Mouse (Mus musculus) limb, embryonic 13.5 days (tissue): ENCODE measurements around the gene Hist1h4m. TPM values are rescaled to one million over a fixed set of nuclear protein-coding genes. Genes with fewer than 3 reads are reported as not detected.
A peak's percentile ranks its signal among the peaks of the same experiment; 100 is the strongest.
"Not testable (repeated sequence)": the region's sequence is repeated elsewhere in the genome, so short reads cannot be mapped to it uniquely, and the experiment has no call there.

Source experiments
- ATAC-seq: fragments of 200-750 bp; cut with Nextera tagmentation; 2 replicates; pipeline ENCODE4 v1.8.0; 2017; ENCODE audit warnings: low read depth, moderate number of reproducible peaks, moderate TSS enrichment; ENCODE audit not compliant: low FRiP score
- H3K27ac ChIP-seq: fragments of 300-500 bp; sonication (generic); 2 replicates; pipeline ENCODE4 v1.5.1; 2015; ENCODE audit warnings: inconsistent platforms, mild to moderate bottlenecking, moderate library complexity
- H3K27me3 ChIP-seq: fragments of 300-500 bp; sonication (generic); 2 replicates; pipeline ENCODE4 v1.6.1; 2015; ENCODE audit warnings: mild to moderate bottlenecking, inconsistent platforms
- H3K36me3 ChIP-seq: fragments of 300-500 bp; sonication (generic); 2 replicates; pipeline ENCODE4 v1.6.1; 2015; ENCODE audit warnings: inconsistent platforms, mild to moderate bottlenecking, moderate library complexity
- H3K4me1 ChIP-seq: fragments of 300-500 bp; sonication (generic); 2 replicates; pipeline ENCODE4 v1.6.1; 2015; ENCODE audit warnings: inconsistent platforms
- H3K4me2 ChIP-seq: fragments of 300-500 bp; sonication (generic); replicated peaks from 2 replicates; pipeline ENCODE4 v1.6.1; 2015; ENCODE audit warnings: inconsistent platforms, mild to moderate bottlenecking, moderate library complexity
- H3K4me3 ChIP-seq: fragments of 300-500 bp; sonication (generic); 2 replicates; pipeline ENCODE4 v1.5.1; 2015; ENCODE audit warnings: moderate library complexity, mild to moderate bottlenecking, inconsistent platforms
- H3K9ac ChIP-seq: fragments of 300-500 bp; sonication (generic); 2 replicates; pipeline ENCODE4 v1.6.1; 2015; ENCODE audit warnings: mild to moderate bottlenecking, inconsistent platforms
- H3K9me3 ChIP-seq: fragments of 300-500 bp; sonication (generic); 2 replicates; pipeline ENCODE4 v1.6.1; 2016; ENCODE audit warnings: inconsistent platforms
- WGBS: fragments of 180-500 bp; shearing (Covaris S2); methylation state at CpG from one replicate; pipeline ENCODE4 v1.1.7; 2015; 5-methylcytosine and 5-hydroxymethylcytosine counted together
- polyA plus RNA-seq: library from polyadenylated mRNA; unstranded; fragments of >200 nt; fragmentation: Nextera tagmentation; extraction: Ambion mirVana; gene quantifications from 2 replicates; pipeline ENCODE4 v1.2.1, GENCODE M21; 2015

Hist1h4m gene
- polyA plus RNA-seq, 1 experiment from 2014 or later = not detected

DNA sequence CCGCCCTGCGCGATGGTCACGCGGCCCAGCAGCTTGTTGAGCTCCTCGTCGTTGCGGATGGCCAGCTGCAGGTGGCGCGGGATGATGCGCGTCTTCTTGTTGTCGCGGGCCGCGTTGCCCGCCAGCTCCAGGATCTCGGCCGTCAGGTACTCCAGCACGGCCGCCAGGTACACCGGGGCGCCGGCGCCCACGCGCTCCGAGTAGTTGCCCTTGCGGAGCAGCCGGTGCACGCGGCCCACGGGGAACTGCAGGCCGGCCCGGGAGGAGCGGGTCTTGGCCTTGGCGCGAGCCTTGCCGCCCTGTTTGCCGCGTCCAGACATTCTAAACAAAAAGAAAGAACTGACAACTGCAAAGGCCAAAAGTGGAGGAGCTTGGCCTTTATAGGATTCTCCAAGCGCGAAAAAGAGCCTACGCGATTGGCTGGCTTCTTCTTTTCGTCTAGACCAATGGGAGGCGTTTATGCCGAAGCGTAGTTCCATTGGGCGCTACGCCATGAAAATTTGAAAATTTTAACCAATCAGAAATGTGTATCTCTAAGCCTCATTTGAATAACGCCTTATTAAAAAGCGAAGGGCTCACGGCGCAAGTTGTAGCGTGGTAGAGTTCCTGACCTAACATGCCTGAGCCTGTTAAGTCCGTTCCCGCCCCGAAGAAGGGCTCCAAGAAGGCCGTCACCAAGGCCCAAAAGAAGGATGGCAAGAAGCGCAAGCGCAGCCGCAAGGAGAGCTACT, 24.5 kb upstream of the Hist1h4m start, which contains the start of the genes Hist1h2an and Hist1h2bp:
Gene Hist1h2an (minus strand): TSS at position 320 of the 731 bp plus-strand sequence.
Gene Hist1h2bp (plus strand): TSS at position 563 of the 731 bp plus-strand sequence.
- H3K27ac ChIP-seq = peak within 1 kb of the TSS; percentile 85
- not testable (repeated sequence) for H3K36me3 ChIP-seq, H3K27me3 ChIP-seq, H3K9me3 ChIP-seq
- H3K4me3 ChIP-seq = peak within 1 kb of the TSS; percentile 43
- WGBS = under 1% methylated on average over 42 of the region's 63 CpGs
- peak within 1 kb of the TSS; percentile 67 for H3K9ac ChIP-seq
- H3K4me2 ChIP-seq = peak within 1 kb of the TSS; percentile 65
- ATAC-seq = peak; percentile 95
- H3K4me1 ChIP-seq = peaks cover 40% of the 10 kb centered on the region

DNA sequence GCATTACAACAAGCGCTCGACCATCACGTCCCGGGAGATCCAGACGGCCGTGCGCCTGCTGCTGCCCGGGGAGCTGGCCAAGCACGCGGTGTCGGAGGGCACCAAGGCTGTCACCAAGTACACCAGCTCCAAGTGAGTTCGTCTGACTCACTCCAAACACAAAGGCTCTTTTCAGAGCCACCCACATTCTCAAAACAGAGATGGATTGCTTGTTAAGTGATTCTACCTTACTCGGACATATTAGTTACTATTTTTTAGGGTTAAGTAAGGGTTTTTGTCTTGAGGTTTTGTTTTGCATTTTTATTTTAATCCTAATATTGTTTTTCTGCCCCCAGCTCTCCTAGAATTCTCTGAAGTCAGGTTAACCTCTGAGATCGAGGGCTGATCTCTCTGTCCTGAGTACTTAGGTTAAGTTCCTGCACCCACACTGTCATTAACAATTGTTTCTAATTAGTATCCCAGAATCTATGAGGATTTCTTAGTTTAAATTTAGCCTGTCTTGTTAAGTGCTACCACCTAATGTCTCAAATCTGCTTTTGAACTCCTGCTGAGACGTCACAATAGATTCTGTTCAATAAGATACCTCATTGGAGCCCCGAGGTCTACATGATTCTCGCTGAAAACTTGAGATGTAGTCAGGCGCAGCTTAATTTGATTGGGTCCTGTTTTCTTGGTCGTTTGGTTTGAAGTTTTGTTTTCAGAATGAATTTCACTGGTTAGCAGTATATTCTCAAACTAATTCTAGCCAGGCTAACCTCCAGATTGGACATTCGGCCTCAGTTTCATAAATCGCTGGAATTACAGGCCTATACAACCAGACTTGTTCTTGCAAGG, 23.6 kb upstream of the Hist1h4m start:
- peak overlapping the region; percentile 34 for H3K4me3 ChIP-seq
- peaks cover 33% of the 10 kb centered on the region for H3K4me1 ChIP-seq
- H3K27ac ChIP-seq = peak overlapping the region; percentile 77
- no peak for ATAC-seq
- H3K4me2 ChIP-seq = peak overlapping the region; percentile 65
- no peaks in the 10 kb centered on the region for H3K27me3 ChIP-seq
- H3K36me3 ChIP-seq = no peaks in the 10 kb centered on the region
- H3K9me3 ChIP-seq = no peaks in the 10 kb centered on the region
- peak overlapping the region; percentile 51; the same call in 1 of the 2 replicates for H3K9ac ChIP-seq
- 15% methylated on average over 14 of the region's 21 CpGs for WGBS

DNA sequence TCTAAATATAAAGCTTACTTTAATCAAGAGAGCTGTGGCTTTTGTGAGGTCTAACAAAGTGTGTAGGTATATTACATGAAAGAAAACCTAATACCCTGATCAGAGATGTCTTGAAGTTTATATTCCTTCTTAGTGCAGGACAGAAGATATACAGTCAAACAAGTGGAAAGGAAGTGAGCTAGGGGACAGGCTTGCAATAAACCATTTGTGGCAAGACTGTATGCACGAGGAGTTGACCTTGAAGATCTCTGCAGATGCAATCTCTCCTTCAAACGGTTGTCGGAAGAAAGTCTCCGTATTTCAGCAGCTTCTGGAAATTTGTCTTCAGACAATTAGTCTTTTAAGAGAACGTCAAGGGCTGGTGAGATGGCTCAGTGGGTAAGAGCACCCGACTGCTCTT, 21.6 kb upstream of the Hist1h4m start:
- no peak overlapping the region for H3K9ac ChIP-seq
- no peaks in the 10 kb centered on the region for H3K9me3 ChIP-seq

DNA sequence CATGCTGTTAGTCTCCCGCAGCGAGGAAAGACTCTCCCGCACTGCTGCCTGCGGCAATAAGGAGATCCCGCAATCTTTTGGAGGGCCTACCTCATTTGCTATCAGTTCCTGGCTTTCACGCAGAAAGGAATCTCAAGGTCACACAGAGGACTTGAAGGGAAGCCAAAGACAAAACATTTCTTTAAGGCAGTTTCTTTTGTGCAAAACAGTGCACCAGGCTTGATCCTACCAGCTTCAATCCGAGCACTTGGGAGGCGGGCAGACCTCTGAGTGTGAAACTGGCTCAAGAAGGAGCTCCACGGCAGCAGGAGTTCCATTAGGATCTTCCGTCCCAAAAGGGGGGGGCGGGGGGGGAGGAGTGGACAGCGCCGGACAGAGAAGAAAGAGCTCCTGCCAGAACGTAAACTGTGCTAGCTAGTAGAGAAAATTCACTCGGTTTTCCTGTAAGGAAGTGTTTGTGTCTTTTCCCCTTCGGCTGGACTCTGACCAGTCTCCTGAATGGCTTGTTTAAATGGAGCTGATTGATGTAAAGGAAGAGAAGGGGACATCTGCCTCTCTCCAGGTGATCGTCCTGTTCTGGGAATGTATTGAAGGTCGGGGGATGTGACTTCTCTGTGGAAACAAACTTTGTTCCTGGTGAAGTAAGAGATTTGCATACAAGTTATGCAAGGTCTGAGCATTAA, 20.8 kb upstream of the Hist1h4m start:
- no peaks in the 10 kb centered on the region for H3K9me3 ChIP-seq
- peak overlapping the region; percentile 46 for H3K4me2 ChIP-seq
- H3K4me1 ChIP-seq = peaks cover 21% of the 10 kb centered on the region
- no peak for ATAC-seq
- H3K9ac ChIP-seq = peak overlapping the region; percentile 35; the same call in 1 of the 2 replicates
- WGBS = 14% methylated on average over 18 of the region's 18 CpGs
- no peaks in the 10 kb centered on the region for H3K36me3 ChIP-seq
- no peaks in the 10 kb centered on the region for H3K27me3 ChIP-seq
- H3K4me3 ChIP-seq = peak overlapping the region; percentile 15; the same call in 1 of the 2 replicates
- H3K27ac ChIP-seq = 0 out of 2 replicates have a peak overlapping the region, but pooled peaks have one; percentile 28

More for the DNA sequence above, 21.6 kb upstream of the Hist1h4m start:
- H3K4me3 ChIP-seq = no peak overlapping the region
- H3K4me2 ChIP-seq = no peak overlapping the region
- no peak overlapping the region for H3K27ac ChIP-seq
- no peaks in the 10 kb centered on the region for H3K27me3 ChIP-seq
- H3K4me1 ChIP-seq = peaks cover 24% of the 10 kb centered on the region
- WGBS = 57% methylated on average over 6 of the region's 6 CpGs
- ATAC-seq = no peak
- H3K36me3 ChIP-seq = no peaks in the 10 kb centered on the region

DNA sequence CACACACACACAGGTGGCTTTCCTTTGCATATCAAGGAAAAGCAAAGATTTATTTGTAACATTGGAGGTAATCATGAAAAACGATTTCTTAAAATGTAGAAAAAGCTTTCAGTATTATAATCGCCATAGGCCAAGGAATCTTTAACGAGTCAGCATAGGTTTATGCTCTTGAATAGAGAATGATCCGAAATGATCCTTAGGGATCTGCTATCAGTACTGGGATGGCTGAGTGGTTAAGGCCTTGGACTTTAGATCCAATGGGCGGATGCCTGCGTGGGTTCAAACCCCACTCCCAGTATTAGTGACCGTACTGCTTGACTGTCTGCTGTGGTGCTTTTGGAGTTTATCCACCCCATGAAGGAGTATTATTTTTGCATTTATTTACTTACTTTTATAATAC, 16.0 kb upstream of the Hist1h4m start:
- H3K4me2 ChIP-seq = no peak overlapping the region
- H3K9me3 ChIP-seq = no peaks in the 10 kb centered on the region
- H3K27me3 ChIP-seq = no peaks in the 10 kb centered on the region
- H3K4me3 ChIP-seq = no peak overlapping the region
- WGBS = 90% methylated on average over 7 of the region's 7 CpGs
- no peaks in the 10 kb centered on the region for H3K36me3 ChIP-seq
- H3K4me1 ChIP-seq = peaks cover 4% of the 10 kb centered on the region; the same call in 1 of the 2 replicates
- no peak overlapping the region for H3K27ac ChIP-seq
- no peak overlapping the region for H3K9ac ChIP-seq
- no peak for ATAC-seq

DNA sequence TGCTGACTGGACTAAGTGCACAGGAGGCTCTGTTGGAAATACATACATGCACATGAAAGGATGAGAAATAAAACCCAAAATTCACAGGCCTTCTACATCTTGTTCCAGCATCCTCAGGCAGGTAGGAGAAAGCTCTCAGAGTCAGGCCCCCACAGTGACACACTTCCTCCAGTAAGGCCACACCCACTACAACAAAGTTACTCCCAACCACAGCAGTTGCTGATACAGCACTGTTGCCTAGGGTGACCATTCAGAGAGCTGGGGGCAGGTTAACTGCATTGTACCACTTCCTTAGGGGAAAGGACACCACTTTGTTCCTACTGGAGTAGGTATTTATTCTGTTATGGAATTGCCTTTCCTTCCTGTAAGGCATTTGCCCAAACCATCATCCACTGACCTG, 14.4 kb upstream of the Hist1h4m start:
- H3K4me1 ChIP-seq, H3K36me3 ChIP-seq, H3K27me3 ChIP-seq, ATAC-seq, H3K4me2 ChIP-seq, H3K9me3 ChIP-seq, H3K27ac ChIP-seq, H3K9ac ChIP-seq, H3K4me3 ChIP-seq: not testable (repeated sequence)

DNA sequence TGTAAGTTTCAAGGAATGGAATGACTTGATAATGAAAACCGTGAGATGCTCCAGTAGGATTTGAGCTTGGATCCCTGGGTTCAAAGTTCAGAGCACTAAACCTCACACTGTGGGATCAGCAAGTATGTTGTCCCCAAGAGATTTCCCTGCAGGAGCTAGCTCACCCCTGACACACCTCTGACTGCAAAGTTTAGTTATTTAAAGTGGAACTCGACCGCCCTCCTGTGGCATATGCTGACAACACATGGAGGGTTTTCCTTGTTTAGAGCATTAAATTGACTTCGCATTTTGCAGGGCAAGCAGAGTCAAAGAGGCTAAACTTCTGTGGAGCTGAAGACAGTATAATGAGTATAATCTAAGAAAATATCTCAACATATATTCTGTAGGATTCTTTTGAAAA, 8.5 kb upstream of the Hist1h4m start:
- not testable (repeated sequence) for H3K4me3 ChIP-seq
- no CpG with 5 or more reads among the region's 4 CpGs for WGBS
- ATAC-seq = peak; percentile 81

DNA sequence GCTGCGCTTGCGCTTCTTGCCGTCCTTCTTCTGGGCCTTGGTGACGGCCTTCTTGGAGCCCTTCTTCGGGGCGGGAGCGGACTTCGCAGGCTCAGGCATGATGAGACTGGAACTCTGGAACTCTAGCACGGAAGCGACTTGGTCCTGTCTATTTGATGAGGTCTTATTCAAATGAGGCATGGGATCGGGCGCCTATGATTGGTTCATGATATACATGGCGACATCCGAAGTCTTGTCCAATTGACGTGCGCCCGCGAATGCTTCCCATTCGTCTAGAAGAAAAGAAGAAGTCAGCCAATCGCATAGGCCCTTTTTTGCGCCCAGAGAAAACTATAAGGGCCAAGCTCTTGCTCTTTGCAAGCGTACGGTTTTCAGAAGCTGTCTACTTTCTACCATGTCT, 1.5 kb upstream of the Hist1h4m start, which contains the start of the genes Hist1h2bq and Hist1h2ao:
Gene Hist1h2bq (minus strand): TSS at position 125 of the 400 bp plus-strand sequence.
Gene Hist1h2ao (plus strand): TSS at position 393 of the 400 bp plus-strand sequence.
- ATAC-seq = peak; percentile 97
- WGBS = no CpG with 5 or more reads among the region's 23 CpGs
- not testable (repeated sequence) for H3K9me3 ChIP-seq, H3K4me1 ChIP-seq, H3K27ac ChIP-seq, H3K9ac ChIP-seq, H3K4me3 ChIP-seq, H3K27me3 ChIP-seq, H3K36me3 ChIP-seq, H3K4me2 ChIP-seq

More for the DNA sequence above, 8.5 kb upstream of the Hist1h4m start:
- H3K36me3 ChIP-seq, H3K27ac ChIP-seq, H3K9me3 ChIP-seq, H3K4me2 ChIP-seq, H3K4me1 ChIP-seq, H3K9ac ChIP-seq, H3K27me3 ChIP-seq: not testable (repeated sequence)

DNA sequence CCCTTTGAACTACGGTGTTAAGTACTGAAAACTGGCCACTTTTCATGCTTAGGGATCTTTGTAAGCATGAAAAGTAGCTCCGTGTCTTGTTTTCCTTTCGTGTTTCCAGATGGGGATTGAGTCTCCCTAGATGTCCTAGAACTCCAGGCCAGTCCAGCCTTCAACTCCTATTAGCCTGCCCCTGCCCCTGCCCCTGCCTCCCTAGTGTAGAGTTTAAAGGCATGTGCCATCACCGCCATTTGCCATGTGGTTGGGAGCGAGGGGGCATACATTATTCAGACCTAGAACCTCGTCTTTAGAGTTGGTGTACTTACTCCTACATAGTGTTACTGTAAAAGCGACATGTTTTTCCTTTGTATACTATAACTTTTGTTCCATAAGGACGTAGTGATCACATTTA, 472 bp upstream of the Hist1h4m start:
- H3K9ac ChIP-seq, H3K9me3 ChIP-seq, H3K4me1 ChIP-seq, H3K36me3 ChIP-seq, H3K4me2 ChIP-seq, H3K27ac ChIP-seq, H3K27me3 ChIP-seq, H3K4me3 ChIP-seq: not testable (repeated sequence)
- WGBS = no CpG with 5 or more reads among the region's 8 CpGs
- ATAC-seq = peak; percentile 13

DNA sequence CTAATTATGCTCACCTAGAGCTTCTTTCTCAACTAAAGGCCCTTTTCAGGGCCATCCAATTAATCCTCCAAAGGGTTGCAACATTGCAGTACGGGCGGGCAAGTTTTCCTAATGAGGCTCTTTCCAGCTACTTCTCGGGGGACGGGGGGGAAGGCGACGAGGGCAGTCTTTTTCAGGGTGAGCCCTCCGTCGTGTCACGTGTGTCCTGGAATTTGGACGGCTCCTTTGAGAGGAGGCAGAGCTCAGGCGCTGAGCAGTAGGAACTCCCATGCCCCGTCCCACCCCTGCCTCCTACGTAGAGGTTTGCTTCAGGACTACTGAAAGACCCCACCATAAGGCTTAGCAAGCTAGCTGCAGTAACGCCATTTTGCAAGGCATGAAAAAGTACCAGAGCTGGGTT, 546 bp downstream of the Hist1h4m start:
- WGBS = 0% methylated on average over 14 of the region's 14 CpGs
- not testable (repeated sequence) for H3K36me3 ChIP-seq, H3K27ac ChIP-seq, H3K9me3 ChIP-seq, H3K4me1 ChIP-seq, H3K9ac ChIP-seq, H3K27me3 ChIP-seq
- peak; percentile 29; the same call in 1 of the 2 replicates for ATAC-seq
- H3K4me3 ChIP-seq = peak overlapping the region; percentile 30
- H3K4me2 ChIP-seq = peak overlapping the region; percentile 54

DNA sequence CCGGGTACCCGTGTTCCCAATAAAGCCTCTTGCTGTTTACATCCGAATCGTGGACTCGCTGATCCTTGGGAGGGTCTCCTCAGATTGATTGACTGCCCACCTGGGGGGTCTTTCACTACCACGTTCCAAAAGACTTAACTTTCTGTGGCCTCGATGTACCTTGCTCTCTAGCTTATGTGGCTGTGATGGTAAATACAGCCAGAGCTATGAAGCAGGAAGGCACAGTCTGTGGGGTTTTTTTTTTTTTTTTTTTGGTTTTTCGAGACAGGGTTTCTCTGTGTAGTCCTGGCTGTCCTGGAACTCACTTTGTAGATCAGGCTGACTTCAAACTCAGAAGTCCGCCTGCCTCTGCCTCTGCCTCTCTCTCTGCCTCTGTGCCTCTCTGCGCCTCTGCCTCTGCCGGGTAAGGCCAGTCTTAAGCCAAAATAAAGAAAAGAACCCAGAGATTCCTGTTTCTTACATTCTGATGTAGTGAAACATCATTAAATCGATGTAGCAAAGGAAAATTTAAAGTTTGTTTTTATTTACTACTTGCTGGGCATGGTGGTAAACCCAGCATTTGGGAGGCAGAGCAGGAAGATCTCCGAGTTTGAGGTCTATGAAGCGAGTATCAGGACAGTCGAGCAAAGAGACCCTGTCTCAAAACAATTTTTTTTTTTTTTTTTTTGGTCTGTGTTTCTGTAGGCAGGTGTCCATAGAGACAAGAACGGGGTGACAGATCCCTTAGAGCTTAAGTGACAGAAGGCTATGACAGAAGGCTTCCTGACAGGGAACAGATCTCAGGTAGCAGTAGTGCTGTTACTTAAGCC, 8.7 kb downstream of the Hist1h4m start:
- H3K9ac ChIP-seq, H3K27ac ChIP-seq, H3K36me3 ChIP-seq, H3K9me3 ChIP-seq, ATAC-seq, H3K4me1 ChIP-seq, H3K4me3 ChIP-seq, H3K4me2 ChIP-seq, H3K27me3 ChIP-seq: not testable (repeated sequence)
- 75% methylated on average over 8 of the region's 16 CpGs for WGBS
